Mouse (Mus musculus) erythroblast, embryonic 14.5 days (primary cell): ENCODE results near the gene Rsrp1. TPM values are rescaled to one million over a fixed set of nuclear protein-coding genes. Genes with fewer than 3 reads are reported as not detected.

Source experiments
- H3K27me3 ChIP-seq: 2 replicates; pipeline ENCODE4 v1.6.1; 2012; ENCODE audit warnings: inconsistent platforms; ENCODE audit not compliant: control insufficient read depth
- H3K36me3 ChIP-seq: 2 replicates; pipeline ENCODE4 v1.6.1; 2012; ENCODE audit warnings: mild to moderate bottlenecking, inconsistent platforms; ENCODE audit not compliant: control insufficient read depth
- H3K4me1 ChIP-seq: 2 replicates; pipeline ENCODE4 v1.6.1; 2012; ENCODE audit warnings: inconsistent platforms; ENCODE audit not compliant: control insufficient read depth
- H3K4me3 ChIP-seq: replicated peaks from 2 replicates; pipeline ENCODE3; 2012; ENCODE audit warnings: moderate library complexity, mild to moderate bottlenecking, inconsistent platforms
- H3K9me3 ChIP-seq: 2 replicates; pipeline ENCODE4 v1.6.1; 2012; ENCODE audit warnings: low read length, inconsistent platforms, mixed read lengths; ENCODE audit not compliant: control insufficient read depth
- GATA1 ChIP-seq: IDR thresholded peaks from 2 replicates; pipeline ENCODE4 v1.6.1; 2012; ENCODE audit warnings: low read length, inconsistent platforms, mixed read lengths
- TAL1 ChIP-seq: IDR thresholded peaks from 3 replicates; pipeline ENCODE4 v1.6.1; 2012; ENCODE audit warnings: low read length, inconsistent platforms, mixed read lengths
- polyA plus RNA-seq: library from polyadenylated mRNA; stranded (reverse); fragments of >175 nt; gene quantifications from 2 replicates; pipeline ENCODE4 v1.2.3, GENCODE M21; 2012

Rsrp1 gene
- polyA plus RNA-seq, 1 experiment = 62.6 TPM

GRCm38 (mm10) chr4:134919733-134920540, 3.5 kb upstream of the Rsrp1 start:
- peaks cover 15% of the 10 kb centered on the region for H3K36me3 ChIP-seq
- no peaks in the 10 kb centered on the region for H3K9me3 ChIP-seq
- H3K4me1 ChIP-seq = peaks cover 76% of the 10 kb centered on the region
- H3K4me3 ChIP-seq = peak overlapping the region; percentile 7
- no peaks in the 10 kb centered on the region for H3K27me3 ChIP-seq
- no peak for TF ChIP-seq GATA1
- TF ChIP-seq TAL1 = no peak

GRCm38 (mm10) chr4:134920631-134921030, 2.8 kb upstream of the Rsrp1 start:
- Histone ChIP-seq H3K4me1 (peaks cover 76% of the 10 kb centered on the region), H3K36me3 (peaks cover 22% of the 10 kb centered on the region), H3K27me3 (no peaks in the 10 kb centered on the region), H3K4me3 (no peak overlapping the region), H3K9me3 (no peaks in the 10 kb centered on the region)
- no peak for TF ChIP-seq TAL1
- no peak for TF ChIP-seq GATA1

- no peak for TF ChIP-seq GATA1
- TF ChIP-seq TAL1 = no peak
These were observed 1.7 kb upstream of the Rsrp1 start for GRCm38 (mm10) chr4:134921703-134922102.

DNA sequence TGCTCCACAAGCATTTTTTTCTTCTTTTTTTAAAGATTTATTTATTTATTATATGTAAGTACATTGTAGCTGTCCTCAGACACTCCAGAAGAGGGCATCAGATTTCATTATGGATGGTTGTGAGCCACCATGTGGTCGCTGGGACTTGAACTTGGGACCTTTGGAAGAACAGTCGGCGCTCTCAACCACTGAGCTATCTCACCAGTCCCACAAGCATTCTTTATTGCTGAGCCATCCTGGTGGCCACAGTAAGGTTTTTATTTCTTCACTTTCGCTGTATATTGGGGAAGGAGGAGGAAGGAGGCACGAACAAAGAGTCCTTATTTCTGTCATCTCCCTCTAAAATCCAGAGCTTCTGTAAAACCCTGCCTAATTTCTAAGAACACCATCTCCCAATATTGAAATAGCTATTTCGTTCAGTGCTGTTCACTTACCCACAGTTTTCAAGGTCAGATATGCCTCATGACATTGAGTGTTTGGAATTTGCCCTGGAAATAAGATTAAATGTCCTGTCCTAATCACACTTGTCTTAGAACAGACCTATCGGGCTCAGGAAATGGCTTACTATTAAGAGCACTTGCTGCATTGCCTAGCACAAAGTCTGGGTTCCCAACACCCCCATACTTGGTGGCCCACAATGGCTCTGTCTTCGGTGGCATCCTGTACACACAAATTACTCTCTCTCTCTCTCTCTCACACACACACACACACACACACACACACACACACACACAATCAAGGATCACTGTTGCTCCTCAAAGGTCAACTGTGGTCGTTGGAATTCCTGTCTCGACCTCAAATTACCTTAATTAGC, 1.1 kb upstream of the Rsrp1 start:
- TF ChIP-seq GATA1 (no peak), TAL1 (no peak)
- Histone ChIP-seq H3K36me3 (peaks cover 37% of the 10 kb centered on the region), H3K4me3 (peak overlapping the region; percentile 79), H3K27me3 (no peaks in the 10 kb centered on the region), H3K9me3 (no peaks in the 10 kb centered on the region), H3K4me1 (peaks cover 73% of the 10 kb centered on the region)

More at GRCm38 (mm10) chr4:134921703-134922102, 1.7 kb upstream of the Rsrp1 start:
- Histone ChIP-seq H3K27me3 (no peaks in the 10 kb centered on the region), H3K4me1 (peaks cover 76% of the 10 kb centered on the region), H3K9me3 (no peaks in the 10 kb centered on the region), H3K36me3 (peaks cover 32% of the 10 kb centered on the region), H3K4me3 (no peak overlapping the region)

- H3K9me3 ChIP-seq = no peaks in the 10 kb centered on the region
- peak overlapping the region; percentile 79 for H3K4me3 ChIP-seq
- H3K36me3 ChIP-seq = peaks cover 42% of the 10 kb centered on the region
- TF ChIP-seq GATA1 = no peak
- TF ChIP-seq TAL1 = no peak
- no peaks in the 10 kb centered on the region for H3K27me3 ChIP-seq
- H3K4me1 ChIP-seq = peaks cover 73% of the 10 kb centered on the region
These were observed 507 bp upstream of the Rsrp1 start for GRCm38 (mm10) chr4:134922925-134923244.

DNA sequence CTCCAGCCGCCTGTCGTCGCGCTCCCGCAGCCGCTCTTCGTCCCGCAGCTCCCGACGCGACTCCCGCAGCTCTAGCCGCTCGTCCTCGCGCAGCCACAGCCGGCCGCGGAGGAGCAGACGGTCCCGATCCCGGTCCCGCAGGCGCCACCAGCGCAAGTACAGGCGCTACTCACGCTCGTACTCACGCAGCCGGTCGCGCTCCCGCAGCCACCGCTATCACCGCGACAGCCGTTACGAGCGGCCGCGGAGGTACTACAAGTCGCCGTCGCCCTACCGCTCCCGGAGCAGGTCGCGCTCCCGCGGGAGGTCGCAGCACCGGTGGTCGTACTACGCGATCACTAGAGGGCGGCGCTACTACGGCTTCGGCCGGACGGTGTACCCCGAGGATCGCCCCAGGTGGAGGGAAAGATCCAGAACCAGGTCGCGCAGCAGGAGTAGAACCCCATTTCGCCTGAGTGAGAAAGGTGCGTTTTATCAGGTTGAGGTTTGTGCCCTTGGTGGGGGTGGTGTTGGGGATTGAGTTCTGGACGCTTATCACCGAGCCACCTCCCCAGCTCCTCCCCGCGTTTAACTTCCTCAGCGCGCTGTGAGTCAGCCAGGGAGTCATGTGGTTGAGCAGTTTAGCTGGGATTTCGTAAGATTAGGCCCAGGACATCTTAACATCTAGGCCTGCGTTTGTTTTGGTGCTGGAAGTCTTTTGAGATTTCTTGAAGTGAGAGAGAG, 788 bp downstream of the Rsrp1 start:
- Histone ChIP-seq H3K9me3 (no peaks in the 10 kb centered on the region), H3K4me3 (peak overlapping the region; percentile 79), H3K4me1 (peaks cover 73% of the 10 kb centered on the region), H3K27me3 (no peaks in the 10 kb centered on the region), H3K36me3 (peaks cover 55% of the 10 kb centered on the region)
- TF ChIP-seq TAL1 (no peak), GATA1 (0 out of 2 replicates have a peak, but pooled peaks have one; percentile 46)

DNA sequence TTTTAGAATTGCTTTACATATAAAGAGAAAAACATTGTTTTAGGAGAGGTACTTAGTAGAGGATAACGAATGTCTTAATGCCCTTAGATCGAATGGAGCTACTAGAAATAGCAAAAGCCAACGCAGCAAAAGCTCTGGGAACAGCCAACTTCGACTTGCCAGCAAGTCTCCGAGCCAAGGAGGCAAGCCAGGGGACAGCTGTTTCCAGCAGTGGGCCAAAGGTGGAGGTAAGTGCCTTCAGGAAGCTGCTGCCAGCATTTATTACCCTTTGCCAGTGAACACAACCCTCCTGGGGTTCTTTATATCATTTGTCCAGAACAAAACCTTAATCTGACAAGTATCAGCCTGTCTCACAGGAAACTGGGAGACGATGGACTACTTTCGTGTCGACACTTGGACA, 1.8 kb downstream of the Rsrp1 start:
- H3K4me1 ChIP-seq = peaks cover 73% of the 10 kb centered on the region

DNA sequence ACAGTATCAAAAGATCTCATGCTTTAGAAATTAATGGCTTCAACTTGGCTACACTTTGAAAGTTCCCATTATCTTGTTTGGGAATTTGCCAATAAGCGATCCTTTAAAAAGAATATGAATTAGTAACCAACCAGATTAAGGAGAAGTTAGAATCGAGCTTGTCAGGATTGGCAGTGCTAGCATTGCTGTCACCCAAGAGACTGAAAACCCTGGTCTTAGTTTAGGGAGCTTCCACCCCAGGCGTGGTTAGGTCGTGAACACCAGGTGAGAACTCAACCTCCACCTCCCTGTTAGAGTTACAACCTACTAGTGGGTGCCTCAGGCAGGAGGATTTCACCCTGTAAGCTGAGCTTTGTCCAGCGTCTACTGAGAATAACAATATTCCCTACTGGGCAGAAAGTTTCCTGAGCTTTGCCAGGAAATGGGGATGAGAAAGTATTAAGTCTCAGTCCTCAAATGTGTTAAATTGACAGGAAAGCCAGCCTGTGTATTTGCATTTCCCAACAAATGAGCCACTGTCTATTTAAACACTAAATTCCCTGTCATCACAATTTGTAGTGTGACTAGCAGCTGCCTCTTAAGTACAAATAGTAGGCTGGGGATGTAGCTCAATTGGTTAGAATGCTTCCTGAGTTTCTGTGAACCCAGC, 4.5 kb downstream of the Rsrp1 start:
- Histone ChIP-seq H3K9me3 (no peaks in the 10 kb centered on the region), H3K27me3 (no peaks in the 10 kb centered on the region), H3K36me3 (peaks cover 80% of the 10 kb centered on the region), H3K4me3 (peak overlapping the region; percentile 4), H3K4me1 (peaks cover 71% of the 10 kb centered on the region)
- TF ChIP-seq TAL1 (no peak), GATA1 (no peak)

More for the DNA sequence above, 1.8 kb downstream of the Rsrp1 start:
- peaks cover 66% of the 10 kb centered on the region for H3K36me3 ChIP-seq
- TF ChIP-seq TAL1 (no peak), GATA1 (no peak)
- H3K4me3 ChIP-seq = peak overlapping the region; percentile 79
- H3K9me3 ChIP-seq = no peaks in the 10 kb centered on the region
- no peaks in the 10 kb centered on the region for H3K27me3 ChIP-seq

- Histone ChIP-seq H3K9me3 (no peaks in the 10 kb centered on the region), H3K4me3 (peak overlapping the region; percentile 8), H3K36me3 (peaks cover 85% of the 10 kb centered on the region), H3K27me3 (no peaks in the 10 kb centered on the region), H3K4me1 (peaks cover 72% of the 10 kb centered on the region)
- TF ChIP-seq GATA1 (no peak), TAL1 (no peak)
These were observed 5.1 kb downstream of the Rsrp1 start for GRCm38 (mm10) chr4:134928464-134928836.
